Mouse (Mus musculus) brown adipose tissue, adult 24 weeks (tissue): Measurements from ENCODE around the gene Yipf4. TPM values are rescaled to one million over a fixed set of nuclear protein-coding genes. Genes with fewer than 3 reads are reported as not detected.

Experiments used
- H3K27ac ChIP-seq: fragments of 200-500 bp; replicated peaks from 2 replicates; pipeline ENCODE4 v1.5.1; 2012; ENCODE audit warnings: low read depth, mild to moderate bottlenecking, low read length
- H3K4me1 ChIP-seq: fragments of 200-500 bp; 2 replicates; pipeline ENCODE4 v1.6.1; 2012; ENCODE audit warnings: low read length, mixed read lengths; ENCODE audit not compliant: control insufficient read depth, insufficient read depth, insufficient read length
- H3K4me3 ChIP-seq: fragments of 200-500 bp; 2 replicates; pipeline ENCODE4 v1.5.1; 2012; ENCODE audit warnings: low read depth, mild to moderate bottlenecking, low read length, moderate library complexity; ENCODE audit not compliant: insufficient read depth
- polyA plus RNA-seq: library from polyadenylated mRNA; stranded (reverse); fragments of >200 nt; gene quantifications from 2 replicates; pipeline ENCODE4 v1.2.4, GENCODE M21; 2012; ENCODE audit not compliant: missing spikeins, insufficient read depth, insufficient read length

The Yipf4 gene
- polyA plus RNA-seq, 1 experiment, result 72.0 TPM

DNA sequence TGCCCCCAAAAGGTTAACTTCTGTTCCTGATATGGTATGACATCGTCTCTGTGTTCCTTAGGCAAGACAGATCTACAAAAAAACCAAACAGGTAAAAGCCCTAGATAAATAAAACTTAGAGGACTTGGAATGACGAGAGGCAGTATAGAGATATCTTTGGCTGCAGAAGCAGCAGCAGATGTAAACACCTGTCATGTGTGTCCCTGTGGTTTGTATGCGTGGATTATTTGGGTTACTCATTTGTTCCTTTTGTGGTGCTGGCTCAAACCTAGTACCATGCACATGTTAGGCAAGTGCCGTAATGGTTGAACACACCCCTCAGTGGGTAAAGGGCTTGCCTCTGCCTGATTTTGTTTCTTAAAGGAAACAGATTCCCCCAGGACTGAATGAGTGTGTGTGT is 10.9 kb downstream of the Yipf4 start:
- Histone ChIP-seq H3K4me1 (no peaks in the 10 kb centered on the region), H3K27ac (no peak overlapping the region), H3K4me3 (no peak overlapping the region)

- no peak overlapping the region for H3K4me3 ChIP-seq
- no peak overlapping the region for H3K27ac ChIP-seq
- H3K4me1 ChIP-seq, result no peaks in the 10 kb centered on the region
These were observed 11.8 kb downstream of the Yipf4 start for GRCm38 (mm10) chr17:74501085-74501484.

DNA sequence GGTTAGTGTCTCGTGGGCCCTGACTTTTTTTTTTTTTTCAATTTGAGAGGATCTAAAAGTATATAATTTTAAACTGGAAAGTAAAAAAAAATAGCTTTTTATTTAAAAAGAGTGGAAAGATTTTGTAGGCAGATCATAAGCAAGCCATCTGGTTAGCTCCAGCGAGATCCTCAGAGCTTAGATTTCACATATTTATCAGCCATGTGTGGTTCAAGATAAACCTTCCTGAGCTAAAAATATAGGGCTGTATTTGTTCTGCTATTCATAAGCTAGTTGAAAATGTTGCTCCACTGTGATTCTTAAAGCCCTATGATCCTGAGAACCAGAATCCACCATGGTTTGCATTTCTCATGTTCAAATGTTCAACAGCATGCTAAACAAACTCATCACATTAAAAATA is 18.6 kb downstream of the Yipf4 start:
- Histone ChIP-seq H3K27ac (no peak overlapping the region), H3K4me3 (no peak overlapping the region), H3K4me1 (no peaks in the 10 kb centered on the region)

DNA sequence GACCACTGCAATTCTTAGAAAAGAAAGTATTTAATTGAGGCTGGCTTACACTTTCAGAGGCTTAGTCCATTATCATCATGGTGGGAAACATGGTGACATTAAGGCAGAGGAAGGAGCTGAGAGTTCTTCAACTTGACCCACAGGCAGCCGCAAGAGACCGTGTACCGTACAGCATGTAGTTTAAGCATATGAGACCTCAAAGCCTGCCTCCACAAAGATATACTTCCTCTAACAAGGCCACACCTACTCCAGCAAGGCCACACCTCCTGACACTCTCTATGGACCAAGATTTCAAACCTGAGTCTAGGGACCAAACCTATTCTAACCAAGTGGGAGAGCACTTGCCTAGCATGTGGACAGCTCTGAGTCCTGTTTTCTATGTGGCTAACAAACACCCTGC is 19.3 kb downstream of the Yipf4 start:
- Histone ChIP-seq H3K27ac (no peak overlapping the region), H3K4me3 (no peak overlapping the region), H3K4me1 (no peaks in the 10 kb centered on the region)

DNA sequence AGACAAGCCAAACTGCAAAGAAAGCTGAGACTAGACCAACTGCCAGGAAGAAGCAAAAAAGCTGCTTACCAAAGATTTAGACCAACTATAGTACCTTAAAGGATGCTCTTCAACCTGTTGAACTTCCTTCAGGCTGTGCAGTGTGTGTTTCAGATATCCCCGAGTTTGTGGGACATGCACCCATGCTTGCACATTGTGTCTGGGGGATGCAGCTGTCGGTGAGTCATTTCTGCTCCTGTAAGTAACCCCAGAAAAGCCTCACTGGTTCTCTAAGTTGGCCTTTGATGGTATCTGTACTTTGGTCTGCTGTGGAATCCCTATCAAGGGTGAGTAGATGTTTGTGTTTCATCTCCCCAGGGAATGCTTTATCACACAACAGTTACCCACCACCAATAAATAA is 23.0 kb downstream of the Yipf4 start:
- Histone ChIP-seq H3K4me3 (no peak overlapping the region), H3K27ac (no peak overlapping the region), H3K4me1 (no peaks in the 10 kb centered on the region)

- H3K4me1 ChIP-seq, result no peaks in the 10 kb centered on the region
- no peak overlapping the region for H3K27ac ChIP-seq
- no peak overlapping the region for H3K4me3 ChIP-seq
These were observed 33.8 kb downstream of the Yipf4 start for GRCm38 (mm10) chr17:74522797-74523723.

GRCm38 (mm10) chr17:74526117-74526516 is 36.8 kb downstream of the Yipf4 start:
- Histone ChIP-seq H3K4me1 (peaks cover 5% of the 10 kb centered on the region; the same call in 1 of the 2 replicates), H3K4me3 (no peak overlapping the region), H3K27ac (no peak overlapping the region)

DNA sequence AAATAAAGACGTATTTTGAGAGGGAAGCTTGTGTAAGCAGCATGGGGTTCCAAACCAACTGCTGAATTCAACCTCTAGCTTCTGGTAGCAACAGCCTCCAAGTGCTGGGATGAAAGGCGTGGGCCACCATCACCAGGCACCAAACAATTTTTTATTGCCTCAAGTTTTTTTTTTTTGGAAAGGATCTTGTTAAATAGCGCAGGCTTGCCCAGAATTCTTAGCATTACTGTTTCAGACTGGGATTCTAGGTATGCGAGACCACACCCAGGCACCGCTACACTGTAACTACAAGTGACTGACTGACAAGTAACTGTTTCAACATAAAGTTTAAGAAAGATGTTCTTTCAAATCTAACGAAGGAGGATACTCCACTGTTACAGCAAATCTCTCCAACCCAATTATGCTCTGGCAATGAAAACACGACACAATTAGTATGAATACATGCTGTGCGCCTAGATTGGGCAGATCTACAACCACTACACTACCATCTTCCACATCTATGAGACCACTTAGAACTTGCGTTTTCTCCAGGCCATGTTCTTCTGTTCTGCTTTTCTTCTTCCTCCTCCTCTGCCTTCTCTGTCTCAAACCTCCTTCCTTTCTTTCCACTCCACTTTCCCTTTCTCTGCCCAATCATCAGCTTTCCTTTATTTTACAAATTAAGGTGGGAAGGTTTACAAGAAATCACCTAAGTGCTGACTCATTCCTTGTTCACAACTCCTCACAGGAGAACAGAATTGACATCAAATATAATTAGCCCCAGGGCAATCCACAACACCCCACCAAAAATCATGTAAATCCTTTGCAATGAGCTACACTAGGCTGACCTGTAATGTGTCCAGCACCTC is 37.7 kb downstream of the Yipf4 start:
- H3K4me3 ChIP-seq, result peak overlapping the region; percentile 63
- H3K27ac ChIP-seq, result peak overlapping the region; percentile 88
- peaks cover 5% of the 10 kb centered on the region; the same call in 1 of the 2 replicates for H3K4me1 ChIP-seq

- H3K27ac ChIP-seq, result peak within 1 kb of the TSS; percentile 88
- peaks cover 5% of the 10 kb centered on the region; the same call in 1 of the 2 replicates for H3K4me1 ChIP-seq
- H3K4me3 ChIP-seq, result peak within 1 kb of the TSS; percentile 95
These were observed 38.7 kb downstream of the Yipf4 start, which contains the start of gene Birc6 for GRCm38 (mm10) chr17:74527729-74528607. Birc6 (plus strand) TSS chr17:74528295.

- peak overlapping the region; percentile 79 for H3K27ac ChIP-seq
- peak overlapping the region; percentile 95 for H3K4me3 ChIP-seq
- H3K4me1 ChIP-seq, result peaks cover 5% of the 10 kb centered on the region; the same call in 1 of the 2 replicates
These were observed 39.6 kb downstream of the Yipf4 start for GRCm38 (mm10) chr17:74528648-74529532.

DNA sequence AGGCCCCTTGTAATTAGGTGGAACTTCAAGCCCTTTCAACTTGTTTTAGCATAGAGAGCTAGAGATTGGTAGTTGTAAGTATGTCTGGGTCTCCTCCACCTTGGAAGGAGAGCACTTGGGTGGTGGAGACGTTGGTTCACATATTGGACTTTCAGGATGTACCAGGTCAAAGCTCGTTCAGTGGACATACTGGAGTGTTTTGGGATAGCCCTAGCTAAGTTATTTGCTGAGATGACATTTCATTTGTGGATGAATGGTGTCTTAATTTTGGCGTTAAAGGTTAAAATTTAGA is 40.2 kb downstream of the Yipf4 start:
- Histone ChIP-seq H3K4me3 (peak overlapping the region; percentile 95), H3K4me1 (peaks cover 5% of the 10 kb centered on the region; the same call in 1 of the 2 replicates), H3K27ac (peak overlapping the region; percentile 79)

- Histone ChIP-seq H3K27ac (no peak overlapping the region), H3K4me1 (peaks cover 2% of the 10 kb centered on the region; the same call in 1 of the 2 replicates), H3K4me3 (no peak overlapping the region)
These were observed 45.7 kb downstream of the Yipf4 start for GRCm38 (mm10) chr17:74534971-74535370.

DNA sequence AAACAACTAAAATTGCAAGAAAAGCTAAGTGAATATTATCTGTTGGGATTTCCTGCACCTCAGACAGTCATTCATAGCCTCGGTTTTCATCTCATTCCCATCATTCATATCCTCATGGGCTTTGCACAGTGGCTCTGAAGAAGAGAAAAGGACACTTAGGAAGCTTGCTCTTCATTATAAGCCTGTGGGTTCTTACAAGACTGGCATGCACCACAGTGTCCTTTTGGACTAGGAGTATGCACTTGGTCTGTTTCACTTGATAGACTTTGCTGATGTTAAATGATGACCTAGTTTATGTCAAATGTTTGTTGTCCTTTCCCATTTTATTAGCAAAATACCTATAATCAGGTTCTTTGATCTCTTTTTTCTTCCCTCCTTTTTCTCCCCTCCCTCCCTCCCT is 48.2 kb downstream of the Yipf4 start:
- Histone ChIP-seq H3K4me3 (no peak overlapping the region), H3K27ac (no peak overlapping the region), H3K4me1 (no peaks in the 10 kb centered on the region)

DNA sequence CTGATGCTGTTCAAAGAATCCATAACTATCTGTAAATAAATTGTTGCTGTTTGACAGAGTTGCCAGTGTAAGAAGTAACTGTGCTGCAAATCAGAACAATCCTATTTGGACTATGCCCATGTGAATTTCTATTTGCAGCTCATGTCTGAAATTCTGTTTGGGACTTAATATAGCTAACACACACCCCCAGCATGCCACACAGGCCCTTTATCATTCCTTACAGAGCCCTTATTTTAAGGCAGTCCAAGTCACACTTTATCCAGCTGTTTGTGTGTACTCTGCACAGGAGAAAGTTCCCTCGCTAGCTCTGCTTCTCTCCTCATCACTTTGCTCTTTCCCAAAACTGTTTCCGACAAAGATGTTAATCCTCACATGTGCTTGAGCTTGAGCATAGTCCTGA is 54.3 kb downstream of the Yipf4 start:
- no peak overlapping the region for H3K4me3 ChIP-seq
- H3K4me1 ChIP-seq, result no peaks in the 10 kb centered on the region; the same call in 1 of the 2 replicates
- no peak overlapping the region for H3K27ac ChIP-seq
